Mouse (Mus musculus): ENCODE measurements around the gene Gm12216. TPM values are rescaled to one million over a fixed set of nuclear protein-coding genes. Genes with fewer than 3 reads are reported as not detected.

The Gm12216 gene
- polyA plus RNA-seq, 1 experiment from 2014 or later, result not detected

DNA sequence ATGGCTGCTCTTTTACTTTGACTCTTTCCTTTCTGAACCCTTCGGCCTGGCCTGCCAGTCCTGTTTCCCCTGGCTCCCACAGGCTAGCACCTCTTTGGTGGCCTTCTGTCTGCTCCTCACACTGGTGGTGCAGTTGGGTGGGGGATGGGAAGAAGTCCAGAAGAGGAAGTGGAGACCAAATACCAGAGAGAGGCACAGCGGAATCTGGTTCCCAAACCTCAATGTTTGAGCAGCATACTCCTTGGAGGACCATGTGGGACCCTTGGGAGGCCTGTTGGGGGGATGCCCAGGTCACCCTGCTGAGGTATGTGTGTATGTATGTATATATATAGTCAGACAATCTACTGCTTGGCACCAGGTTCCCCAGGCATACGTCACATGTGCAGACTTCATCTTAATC is 65.0 kb downstream of the Gm12216 start:
- H3K4me2 ChIP-seq, result peak overlapping the region; percentile 35
- no peak overlapping the region for H3K9ac ChIP-seq
- WGBS (ENCODE audit: insufficient replicate concordance), result 22% methylated on average over 3 of the region's 3 CpGs
- H3K27me3 ChIP-seq, result no peaks in the 10 kb centered on the region
- no peaks in the 10 kb centered on the region for H3K9me3 ChIP-seq (replicated peaks)
- ATAC-seq (ENCODE audit: insufficient read depth), result no peak
- H3K27ac ChIP-seq (replicated peaks), result peak overlapping the region; percentile 90
- no peak overlapping the region for H3K4me3 ChIP-seq (replicated peaks)
- H3K4me1 ChIP-seq (replicated peaks), result peaks cover 54% of the 10 kb centered on the region
- H3K36me3 ChIP-seq (replicated peaks), result no peaks in the 10 kb centered on the region

DNA sequence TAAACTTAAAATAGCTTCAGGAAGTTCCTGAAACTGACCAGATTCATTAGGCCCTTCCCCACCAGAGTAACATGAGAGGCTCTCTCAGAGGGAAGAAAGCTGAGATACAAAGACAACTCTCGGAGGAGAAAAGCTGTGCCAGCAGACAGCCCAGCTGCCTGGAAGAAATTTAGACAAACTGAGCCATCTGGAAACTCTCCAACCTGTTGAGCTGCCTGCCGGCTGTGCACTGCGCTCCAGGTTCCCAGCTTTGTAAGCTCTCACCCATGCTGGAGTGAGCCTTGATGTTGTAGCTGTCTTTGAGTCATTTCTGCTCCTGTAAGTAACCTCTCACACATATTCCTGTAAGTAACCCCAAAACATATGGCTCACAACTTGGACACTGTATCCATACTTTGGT is 66.1 kb downstream of the Gm12216 start:
- Histone ChIP-seq H3K9me3 (replicated peaks) (no peaks in the 10 kb centered on the region), H3K27me3 (no peaks in the 10 kb centered on the region), H3K36me3 (replicated peaks) (no peaks in the 10 kb centered on the region), H3K4me1 (replicated peaks) (peaks cover 58% of the 10 kb centered on the region), H3K4me2 (no peak overlapping the region), H3K4me3 (replicated peaks) (no peak overlapping the region), H3K9ac (no peak overlapping the region), H3K27ac (replicated peaks) (no peak overlapping the region)
- ATAC-seq (ENCODE audit: insufficient read depth), result no peak
- 63% methylated on average over 3 of the region's 3 CpGs for WGBS (ENCODE audit: insufficient replicate concordance)

- WGBS (ENCODE audit: insufficient replicate concordance), result 65% methylated on average over 3 of the region's 3 CpGs
- H3K27me3 ChIP-seq, result no peaks in the 10 kb centered on the region
- H3K4me1 ChIP-seq (replicated peaks), result peaks cover 39% of the 10 kb centered on the region
- no peak overlapping the region for H3K4me3 ChIP-seq (replicated peaks)
- H3K27ac ChIP-seq (replicated peaks), result no peak overlapping the region
- H3K9ac ChIP-seq, result no peak overlapping the region
- ATAC-seq (ENCODE audit: insufficient read depth), result no peak
- H3K9me3 ChIP-seq (replicated peaks), result no peaks in the 10 kb centered on the region
- no peak overlapping the region for H3K4me2 ChIP-seq
- H3K36me3 ChIP-seq (replicated peaks), result no peaks in the 10 kb centered on the region
Observed at GRCm38 (mm10) chr11:53789277-53789676, 69.8 kb downstream of the Gm12216 start.

GRCm38 (mm10) chr11:53788196-53788595 is 70.9 kb downstream of the Gm12216 start:
- no peak overlapping the region for H3K4me3 ChIP-seq (replicated peaks)
- H3K4me1 ChIP-seq (replicated peaks), result peaks cover 31% of the 10 kb centered on the region
- H3K4me2 ChIP-seq, result no peak overlapping the region
- H3K9me3 ChIP-seq (replicated peaks), result no peaks in the 10 kb centered on the region
- no peak overlapping the region for H3K9ac ChIP-seq
- H3K27me3 ChIP-seq, result no peaks in the 10 kb centered on the region
- 71% methylated on average over 8 of the region's 8 CpGs for WGBS (ENCODE audit: insufficient replicate concordance)
- no peak overlapping the region for H3K27ac ChIP-seq (replicated peaks)
- no peaks in the 10 kb centered on the region for H3K36me3 ChIP-seq (replicated peaks)
- ATAC-seq (ENCODE audit: insufficient read depth), result no peak

DNA sequence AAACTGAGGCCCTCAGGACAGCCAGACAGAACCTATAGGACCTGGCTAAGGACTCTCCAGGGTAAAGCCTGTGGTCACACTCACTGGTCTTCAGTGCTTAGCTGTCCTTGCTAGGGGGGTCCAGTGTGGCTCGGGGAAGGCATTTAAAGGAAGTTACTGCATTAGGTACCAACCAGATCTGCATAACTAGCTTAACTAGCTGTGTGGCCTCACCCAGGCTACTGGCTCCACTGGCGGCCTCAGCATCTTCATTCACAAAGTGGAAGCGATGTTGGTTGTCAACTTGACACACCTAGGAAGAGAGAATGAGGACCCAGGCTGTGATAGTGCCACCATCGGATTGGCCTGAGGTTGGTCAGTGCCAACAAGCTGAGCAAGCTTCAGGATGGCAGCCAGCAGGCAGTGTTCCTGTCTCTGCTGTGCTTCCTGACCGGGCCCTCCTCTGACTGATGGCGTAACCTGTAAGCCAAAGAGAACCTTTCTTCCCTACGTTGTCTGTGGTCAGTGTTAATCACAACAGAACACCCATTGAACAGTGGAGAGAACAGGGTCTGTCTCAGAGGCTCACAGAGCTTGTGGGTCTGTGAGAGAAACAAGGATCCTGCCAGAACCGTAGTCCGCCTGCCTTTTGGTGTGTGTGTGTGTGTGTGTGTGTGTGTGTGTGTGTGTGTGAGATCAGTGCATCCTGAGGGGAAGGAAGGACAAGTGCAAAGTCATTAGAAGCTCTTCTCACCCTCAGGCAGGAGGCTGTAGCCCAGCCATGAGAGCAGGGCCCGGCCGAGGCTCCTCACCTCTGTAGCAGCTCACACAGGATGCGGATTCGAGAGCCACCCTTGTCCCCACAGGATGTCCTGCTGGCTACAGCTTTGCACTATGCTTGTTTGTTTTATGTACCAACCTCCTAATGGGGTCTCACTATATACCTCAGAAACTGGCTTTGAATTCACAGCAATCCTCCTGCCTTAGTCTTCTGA is 72.7 kb downstream of the Gm12216 start:
- Histone ChIP-seq H3K4me3 (replicated peaks) (no peak overlapping the region), H3K27me3 (no peaks in the 10 kb centered on the region), H3K9ac (no peak overlapping the region), H3K4me1 (replicated peaks) (peaks cover 37% of the 10 kb centered on the region), H3K9me3 (replicated peaks) (no peaks in the 10 kb centered on the region), H3K27ac (replicated peaks) (no peak overlapping the region), H3K36me3 (replicated peaks) (no peaks in the 10 kb centered on the region), H3K4me2 (no peak overlapping the region)
- 43% methylated on average over 13 of the region's 13 CpGs for WGBS (ENCODE audit: insufficient replicate concordance)
- no peak for ATAC-seq (ENCODE audit: insufficient read depth)

GRCm38 (mm10) chr11:53785311-53785936 is 73.6 kb downstream of the Gm12216 start:
- no peak overlapping the region for H3K4me2 ChIP-seq
- no peaks in the 10 kb centered on the region for H3K36me3 ChIP-seq (replicated peaks)
- no peak for ATAC-seq (ENCODE audit: insufficient read depth)
- H3K9ac ChIP-seq, result no peak overlapping the region
- H3K27ac ChIP-seq (replicated peaks), result no peak overlapping the region
- H3K4me3 ChIP-seq (replicated peaks), result no peak overlapping the region
- H3K27me3 ChIP-seq, result no peaks in the 10 kb centered on the region
- 35% methylated on average over 3 of the region's 3 CpGs for WGBS (ENCODE audit: insufficient replicate concordance)
- peaks cover 38% of the 10 kb centered on the region for H3K4me1 ChIP-seq (replicated peaks)
- H3K9me3 ChIP-seq (replicated peaks), result no peaks in the 10 kb centered on the region

DNA sequence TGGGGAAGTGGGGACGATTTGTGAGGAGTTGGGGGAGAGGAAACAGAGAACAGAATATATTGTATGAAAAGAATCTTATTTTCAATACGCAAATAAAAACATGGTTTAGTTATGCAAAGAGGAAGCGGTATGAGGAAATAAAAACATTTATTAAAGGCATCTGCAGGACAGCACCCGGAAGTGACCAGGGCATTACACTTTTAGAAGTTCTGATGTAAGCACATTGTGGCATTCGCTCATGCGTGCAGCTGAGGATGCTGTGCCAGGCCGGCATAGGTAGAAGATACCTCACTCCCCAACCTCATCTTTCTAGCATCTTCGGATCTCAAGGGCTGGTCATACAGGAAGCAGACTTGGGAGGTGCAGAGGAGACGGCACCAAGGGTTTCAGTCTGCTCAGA is 75.8 kb downstream of the Gm12216 start:
- no peaks in the 10 kb centered on the region for H3K27me3 ChIP-seq
- H3K9me3 ChIP-seq (replicated peaks), result no peaks in the 10 kb centered on the region
- no peak overlapping the region for H3K4me2 ChIP-seq
- H3K36me3 ChIP-seq (replicated peaks), result 0 out of 2 replicates have a peak, but pooled peaks cover 2% of the 10 kb centered on the region
- no peak for ATAC-seq (ENCODE audit: insufficient read depth)
- no peak overlapping the region for H3K9ac ChIP-seq
- peaks cover 36% of the 10 kb centered on the region for H3K4me1 ChIP-seq (replicated peaks)
- no peak overlapping the region for H3K4me3 ChIP-seq (replicated peaks)
- H3K27ac ChIP-seq (replicated peaks), result no peak overlapping the region
- WGBS (ENCODE audit: insufficient replicate concordance), result 70% methylated on average over 9 of the region's 9 CpGs

GRCm38 (mm10) chr11:53781964-53782363 is 77.1 kb downstream of the Gm12216 start:
- no peak for ATAC-seq (ENCODE audit: insufficient read depth)
- peak overlapping the region; percentile 35; the same call in 1 of the 2 replicates for H3K27ac ChIP-seq (replicated peaks)

GRCm38 (mm10) chr11:53781201-53781775 is 77.8 kb downstream of the Gm12216 start:
- peak overlapping the region; percentile 35; the same call in 1 of the 2 replicates for H3K27ac ChIP-seq (replicated peaks)
- WGBS (ENCODE audit: insufficient replicate concordance), result 66% methylated on average over 4 of the region's 4 CpGs
- no peaks in the 10 kb centered on the region for H3K27me3 ChIP-seq
- no peak overlapping the region for H3K9ac ChIP-seq
- ATAC-seq (ENCODE audit: insufficient read depth), result no peak
- no peak overlapping the region for H3K4me2 ChIP-seq
- H3K9me3 ChIP-seq (replicated peaks), result no peaks in the 10 kb centered on the region
- no peak overlapping the region for H3K4me3 ChIP-seq (replicated peaks)
- peaks cover 34% of the 10 kb centered on the region for H3K4me1 ChIP-seq (replicated peaks)
- peaks cover 18% of the 10 kb centered on the region for H3K36me3 ChIP-seq (replicated peaks)

More at GRCm38 (mm10) chr11:53781964-53782363, 77.1 kb downstream of the Gm12216 start:
- WGBS (ENCODE audit: insufficient replicate concordance), result 69% methylated on average over 7 of the region's 7 CpGs
- Histone ChIP-seq H3K4me2 (no peak overlapping the region), H3K36me3 (replicated peaks) (peaks cover 11% of the 10 kb centered on the region; the same call in 1 of the 2 replicates), H3K27me3 (no peaks in the 10 kb centered on the region), H3K9me3 (replicated peaks) (no peaks in the 10 kb centered on the region), H3K4me3 (replicated peaks) (no peak overlapping the region), H3K9ac (no peak overlapping the region), H3K4me1 (replicated peaks) (peaks cover 35% of the 10 kb centered on the region)

GRCm38 (mm10) chr11:53780262-53780661 is 78.8 kb downstream of the Gm12216 start:
- Histone ChIP-seq H3K4me2 (no peak overlapping the region), H3K27ac (replicated peaks) (no peak overlapping the region)

DNA sequence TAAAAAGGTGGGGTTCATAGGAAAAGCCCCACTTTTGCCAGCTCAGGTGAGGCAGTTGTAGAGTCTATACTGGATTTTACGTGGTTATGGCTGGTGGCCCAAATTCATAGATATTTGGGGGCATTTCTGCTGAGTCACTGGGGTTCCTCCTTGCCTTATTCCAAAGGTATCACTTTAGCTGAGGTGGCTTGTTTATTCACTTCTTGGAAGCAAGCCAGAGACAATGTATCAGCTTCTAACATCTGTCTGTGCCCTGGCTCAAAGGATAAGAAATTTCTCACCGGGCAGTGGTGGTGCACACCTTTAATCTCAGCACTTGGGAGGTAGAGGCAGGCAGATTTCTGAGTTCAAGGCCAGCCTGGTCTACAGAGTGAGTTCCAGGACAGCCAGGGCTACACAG is 79.2 kb downstream of the Gm12216 start:
- no peak for ATAC-seq (ENCODE audit: insufficient read depth)
- peaks cover 22% of the 10 kb centered on the region for H3K4me1 ChIP-seq (replicated peaks)
- H3K9me3 ChIP-seq (replicated peaks), result no peaks in the 10 kb centered on the region
- no peaks in the 10 kb centered on the region for H3K27me3 ChIP-seq
- 18% methylated on average over 2 of the region's 2 CpGs for WGBS (ENCODE audit: insufficient replicate concordance)
- H3K36me3 ChIP-seq (replicated peaks), result peaks cover 31% of the 10 kb centered on the region
- H3K4me3 ChIP-seq (replicated peaks), result no peak overlapping the region
- H3K9ac ChIP-seq, result no peak overlapping the region
- H3K27ac ChIP-seq (replicated peaks), result no peak overlapping the region
- no peak overlapping the region for H3K4me2 ChIP-seq

More at GRCm38 (mm10) chr11:53780262-53780661, 78.8 kb downstream of the Gm12216 start:
- Histone ChIP-seq H3K9ac (no peak overlapping the region), H3K4me3 (replicated peaks) (no peak overlapping the region), H3K27me3 (no peaks in the 10 kb centered on the region), H3K36me3 (replicated peaks) (peaks cover 27% of the 10 kb centered on the region), H3K9me3 (replicated peaks) (no peaks in the 10 kb centered on the region), H3K4me1 (replicated peaks) (peaks cover 25% of the 10 kb centered on the region)
- no peak for ATAC-seq (ENCODE audit: insufficient read depth)
- 50% methylated on average over 3 of the region's 3 CpGs for WGBS (ENCODE audit: insufficient replicate concordance)
